Mouse (Mus musculus): Measurements from ENCODE around the gene Maff.

The Maff gene

GRCm38 (mm10) chr15:79346051-79346793, at the start of gene Maff:
Maff (plus strand) TSS chr15:79346621.
- no peak for DNase-seq (ENCODE audit: low spot score in 2 of 2)

GRCm38 (mm10) chr15:79298553-79298952, 47.9 kb upstream of the Maff start:
- no peak for DNase-seq (ENCODE audit: low spot score in 2 of 2)

DNA sequence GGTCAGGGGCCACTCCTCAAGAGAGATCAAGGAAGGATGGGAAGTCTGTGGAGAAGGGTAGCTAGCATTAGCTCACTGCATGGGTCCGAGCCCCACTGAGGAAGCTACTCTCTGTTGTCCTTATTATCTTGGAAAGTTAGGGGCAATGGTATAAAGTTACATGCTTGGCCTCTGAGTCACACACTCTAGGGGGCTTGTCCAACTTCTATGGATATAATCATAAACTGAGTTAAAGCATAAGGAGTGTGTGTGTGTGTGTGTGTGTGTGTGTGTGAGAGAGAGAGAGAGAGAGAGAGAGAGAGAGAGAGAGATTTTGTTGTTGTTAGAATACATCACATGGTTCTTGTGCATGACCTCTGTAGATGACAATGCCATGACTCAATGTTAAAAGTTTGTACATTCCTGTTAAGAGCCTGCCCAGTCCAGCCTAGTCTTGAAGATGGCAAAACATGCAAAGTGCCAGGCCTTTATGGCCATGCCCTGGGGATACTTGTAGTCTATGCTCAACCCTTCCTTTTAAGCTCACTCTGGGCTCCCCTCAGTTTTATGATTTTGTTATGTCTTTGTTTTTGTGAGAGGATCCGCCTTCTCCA, 46.8 kb upstream of the Maff start:
- no peak for DNase-seq (ENCODE audit: low spot score in 2 of 2)

DNA sequence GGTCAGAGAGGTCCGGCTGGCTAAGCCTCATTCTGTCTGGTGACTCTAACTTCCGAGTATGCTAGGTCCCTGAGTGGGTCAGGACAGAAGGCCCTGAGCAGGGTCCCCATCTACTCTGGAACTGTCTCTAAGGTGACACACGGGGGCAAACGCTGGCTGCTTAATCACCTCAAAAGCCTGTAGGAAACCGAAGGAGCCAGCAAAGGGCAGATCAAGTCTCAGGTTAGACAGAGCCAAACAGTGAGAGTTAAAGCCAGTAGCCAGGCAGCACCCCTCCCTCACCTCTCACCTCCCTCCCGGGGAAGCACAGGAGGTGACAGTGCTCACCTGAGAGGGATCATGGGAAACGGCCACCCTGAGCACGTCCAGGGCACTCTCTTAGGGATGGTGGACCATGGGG, 42.7 kb upstream of the Maff start:
- no peak for DNase-seq (ENCODE audit: low spot score in 2 of 2)

GRCm38 (mm10) chr15:79304832-79305231, 41.6 kb upstream of the Maff start:
- DNase-seq (ENCODE audit: low spot score in 2 of 2) = no peak

DNA sequence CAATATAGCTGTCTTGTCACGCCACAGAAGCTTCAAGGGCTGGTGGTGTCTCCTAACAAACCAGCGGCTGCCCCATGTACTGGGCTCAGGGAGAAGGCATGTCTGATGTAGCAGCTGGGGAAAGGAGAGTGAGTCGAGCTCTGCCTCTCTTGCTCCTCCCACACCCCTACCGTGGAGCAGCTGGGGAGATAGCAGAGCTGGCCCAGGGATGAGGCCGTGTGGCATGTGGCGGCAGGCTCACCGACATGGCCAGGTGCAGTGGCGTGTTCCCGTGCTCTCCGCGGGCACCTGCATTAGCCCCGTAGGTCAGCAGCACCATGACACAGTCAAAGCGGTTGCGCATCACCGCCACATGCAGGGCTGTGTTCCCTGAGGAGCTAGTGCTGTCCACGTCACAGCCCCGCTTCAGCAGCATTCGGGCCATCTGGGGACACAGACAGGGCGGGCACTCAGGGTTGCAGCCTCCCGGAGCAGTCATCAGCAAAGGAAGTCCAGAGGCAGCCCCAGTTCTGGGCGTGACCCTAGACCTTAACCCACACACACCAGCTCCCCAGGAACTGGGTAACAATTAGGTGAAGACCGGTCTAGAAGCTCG, 40.3 kb upstream of the Maff start:
- no peak for DNase-seq (ENCODE audit: low spot score in 2 of 2)

- no peak for DNase-seq (ENCODE audit: low spot score in 2 of 2)
Measured at GRCm38 (mm10) chr15:79307861-79308260, 38.6 kb upstream of the Maff start.

DNA sequence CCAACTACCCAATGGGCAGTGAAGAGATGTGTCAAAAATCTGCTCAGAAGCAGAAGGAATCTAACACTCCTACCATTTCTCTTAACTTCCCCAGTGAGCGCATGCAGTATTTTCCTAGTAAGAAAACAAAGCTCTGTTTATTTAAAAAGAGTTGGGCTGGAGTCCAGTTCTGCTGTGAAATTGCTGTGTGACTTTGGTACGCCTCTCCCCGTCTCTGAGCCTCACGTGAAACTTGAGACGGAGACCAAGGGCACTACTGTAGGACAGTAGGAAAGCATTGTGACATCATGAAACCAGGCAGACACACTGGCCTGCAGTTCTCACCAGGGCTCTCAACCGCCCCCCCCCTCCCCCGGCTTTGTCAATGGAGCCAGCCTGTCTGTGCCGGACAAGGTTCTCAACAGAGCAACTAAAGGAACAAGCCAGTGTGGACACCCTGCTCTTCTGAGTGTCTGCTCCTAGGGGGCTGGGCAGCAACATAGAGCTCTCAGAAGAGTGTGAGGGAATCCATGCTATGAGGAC, 32.5 kb upstream of the Maff start:
- DNase-seq (ENCODE audit: low spot score in 2 of 2) = peak in 1 of 2 experiments; percentile 21

- no peak for DNase-seq (ENCODE audit: low spot score in 2 of 2)
Measured at GRCm38 (mm10) chr15:79321733-79322190, 24.7 kb upstream of the Maff start.

DNA sequence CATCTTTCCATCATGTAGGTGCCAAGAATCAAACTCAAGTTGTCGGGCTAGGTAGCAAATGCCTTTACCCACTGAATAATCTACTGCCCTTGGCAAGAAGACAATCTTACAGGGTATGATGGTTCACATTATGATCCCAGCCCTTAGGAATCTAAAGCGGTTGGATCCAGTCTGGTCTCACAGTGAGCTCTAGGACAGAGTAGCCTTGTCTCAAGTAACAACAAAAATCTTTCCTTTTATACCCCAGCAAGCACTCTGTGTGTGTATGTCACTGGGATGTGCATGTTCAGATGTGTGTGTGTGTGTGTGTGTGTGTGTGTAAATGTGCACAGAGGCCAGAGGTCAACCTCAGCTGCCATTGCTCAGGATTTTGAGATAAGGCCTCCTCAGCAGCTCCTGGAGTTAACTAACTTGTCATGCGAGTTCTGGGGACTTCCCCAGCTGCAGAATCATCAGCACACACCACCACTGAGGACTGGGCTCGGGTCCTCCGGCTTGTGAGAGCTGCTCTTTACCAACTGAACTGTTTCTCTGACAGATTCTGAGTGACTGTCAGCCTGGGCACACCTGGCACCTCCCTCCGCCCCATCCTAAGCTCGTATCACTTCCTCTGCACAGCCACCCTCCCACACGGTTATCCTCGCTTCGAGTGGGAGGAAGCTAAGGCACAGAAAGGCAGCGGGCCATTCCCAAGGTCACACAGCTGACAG, 24.0 kb upstream of the Maff start:
- DNase-seq (ENCODE audit: low spot score in 2 of 2) = no peak

DNA sequence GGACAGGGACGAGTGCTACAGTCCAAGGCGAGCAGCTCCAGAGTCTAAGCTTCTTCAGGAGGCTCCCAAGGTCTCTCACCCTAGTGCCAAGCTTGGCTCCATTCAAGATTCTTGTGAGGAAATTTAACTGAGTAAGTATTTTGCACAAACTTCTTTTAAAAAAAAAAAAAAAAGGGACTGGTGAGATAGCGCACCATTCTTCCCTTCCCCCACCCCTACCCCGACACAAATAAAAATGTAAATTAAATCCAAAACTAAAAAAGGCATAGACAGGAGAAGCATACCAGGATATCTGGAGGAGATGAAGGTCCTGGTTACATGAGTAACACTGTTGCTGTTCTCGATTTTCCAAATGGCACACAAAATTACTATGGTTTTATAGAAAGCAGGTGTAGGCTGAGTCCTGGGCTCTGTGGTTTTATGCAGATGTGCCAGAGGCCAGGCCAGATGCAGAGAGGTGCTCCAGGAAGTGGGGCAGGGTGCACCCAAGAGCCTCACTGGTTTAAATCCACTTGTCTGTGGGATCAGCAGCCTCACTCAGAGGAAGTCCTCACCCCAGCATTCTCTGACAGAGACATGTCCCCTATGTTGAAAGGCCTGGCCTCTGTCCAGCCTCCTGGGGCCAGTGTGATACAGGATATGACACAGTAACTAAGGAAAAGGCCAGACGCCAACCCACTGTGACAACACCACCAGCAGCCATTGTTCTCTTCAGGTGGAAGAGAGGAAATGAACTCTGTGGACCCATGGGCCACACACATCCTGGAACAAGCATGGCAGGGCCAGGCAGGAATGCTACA, 23.2 kb upstream of the Maff start:
- peak; percentile 63 to 66 for DNase-seq (ENCODE audit: low spot score in 2 of 2)

DNA sequence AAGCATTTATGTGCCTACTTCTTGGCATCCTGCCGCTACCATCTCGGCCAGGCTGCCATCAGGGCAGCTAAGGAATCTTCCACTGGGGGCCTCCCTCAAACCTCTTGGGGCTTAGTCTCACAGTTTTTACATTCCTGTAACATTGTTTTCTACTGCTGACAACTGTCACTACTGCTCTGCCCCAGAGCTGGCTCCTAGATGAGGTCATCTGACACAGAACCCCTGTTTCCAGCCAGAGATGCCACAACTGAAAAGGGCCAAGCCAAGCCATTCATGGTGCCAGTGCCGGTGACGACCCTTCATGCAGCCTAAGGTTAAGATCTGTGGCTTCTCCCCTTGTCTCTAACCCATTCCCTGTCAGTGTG, 22.6 kb upstream of the Maff start:
- DNase-seq (ENCODE audit: low spot score in 2 of 2) = no peak

- no peak for DNase-seq (ENCODE audit: low spot score in 2 of 2)
Measured at GRCm38 (mm10) chr15:79324373-79324772, 22.0 kb upstream of the Maff start.

GRCm38 (mm10) chr15:79325742-79326141, 20.7 kb upstream of the Maff start:
- DNase-seq (ENCODE audit: low spot score in 2 of 2) = no peak

- DNase-seq (ENCODE audit: low spot score in 2 of 2) = no peak
Measured at GRCm38 (mm10) chr15:79326264-79326663, 20.2 kb upstream of the Maff start.

DNA sequence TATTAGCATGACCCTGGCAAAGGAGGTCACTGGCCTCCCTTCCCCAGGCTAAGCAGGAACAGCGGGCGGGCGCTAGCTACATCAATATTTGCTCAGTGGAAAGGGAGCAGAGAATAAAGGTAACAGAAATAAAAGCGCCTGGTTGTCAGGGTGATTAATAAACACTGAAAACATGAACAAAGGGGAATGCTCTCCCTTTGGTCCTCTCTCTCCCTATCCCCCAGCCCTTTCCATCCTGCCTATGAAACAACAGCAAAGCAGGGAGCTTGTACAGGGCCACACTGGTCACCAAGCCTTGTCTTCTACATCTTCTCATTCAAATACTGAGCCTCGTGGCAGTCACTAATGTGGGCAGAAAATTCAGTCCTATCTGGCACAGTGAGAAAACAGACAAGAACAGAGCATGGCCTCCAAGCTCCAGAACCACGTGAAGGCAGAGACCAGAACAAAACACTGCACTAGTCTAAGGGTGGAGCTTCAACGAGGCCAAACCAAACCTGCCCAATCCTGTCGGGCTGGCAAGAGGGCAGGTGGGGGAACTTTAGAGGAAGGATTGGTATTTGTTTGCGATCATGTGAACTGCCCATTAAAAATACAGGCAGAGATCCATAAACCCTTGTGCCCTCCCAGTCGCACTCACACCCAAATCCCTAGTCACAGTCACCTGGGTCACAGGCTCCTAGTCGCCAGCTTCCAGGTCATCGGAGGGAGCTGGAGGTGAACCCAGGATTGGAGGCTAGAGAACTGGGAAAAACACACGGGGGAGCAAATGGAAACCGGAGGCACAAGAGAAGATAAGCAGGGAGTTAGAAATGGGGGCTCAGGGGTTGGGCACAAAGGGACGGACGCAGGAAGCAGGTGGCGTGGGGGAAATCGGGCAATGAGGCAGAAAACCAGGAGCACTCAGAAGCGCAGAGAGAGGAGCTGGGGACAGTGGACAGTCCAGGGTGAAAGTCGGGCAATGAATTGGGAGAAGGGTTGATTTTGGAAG, 19.2 kb upstream of the Maff start:
- DNase-seq (ENCODE audit: low spot score in 2 of 2) = peak in 1 of 2 experiments; percentile 38

- peak; percentile 99 for DNase-seq (ENCODE audit: low spot score in 2 of 2)
Measured at GRCm38 (mm10) chr15:79328058-79328938, 18.1 kb upstream of the Maff start, which contains the start of gene Pla2g6. Pla2g6 (minus strand) TSS chr15:79328390.

DNA sequence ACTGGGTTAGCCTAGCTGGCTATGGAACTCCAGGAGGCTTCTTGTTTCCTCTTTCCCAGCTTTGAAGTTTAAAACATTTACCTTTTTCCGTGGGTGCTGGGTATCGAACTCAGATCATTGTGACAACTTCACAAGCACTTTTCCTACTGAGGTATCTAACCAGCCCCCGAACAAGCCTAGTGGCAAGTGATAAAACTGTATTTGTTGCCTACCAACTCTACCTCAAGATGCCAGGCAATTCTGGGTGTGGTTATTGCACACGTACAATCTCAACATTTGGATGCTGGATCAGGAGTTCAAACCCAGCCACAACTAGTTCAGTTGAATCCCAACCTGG, 17.5 kb upstream of the Maff start:
- no peak for DNase-seq (ENCODE audit: low spot score in 2 of 2)

- DNase-seq (ENCODE audit: low spot score in 2 of 2) = no peak
Measured at GRCm38 (mm10) chr15:79329346-79329978, 17.0 kb upstream of the Maff start.

Data from right cerebral cortex, postnatal 10 days (tissue).